Mouse (Mus musculus) layer of hippocampus, adult 18-20 months (tissue): ENCODE results near the gene Dirc2. TPM values are rescaled to one million over a fixed set of nuclear protein-coding genes. Genes with fewer than 3 reads are reported as not detected.

Experiments
- DNase-seq, 2 experiments: peaks; one replicate each; pipeline ENCODE4 v3.0.0; 2022; ENCODE audit warnings: low spot score in 2 of 2
- total RNA-seq, 2 experiments: library from RNA; stranded (reverse); gene quantifications; 2 replicates each; pipeline ENCODE4 v1.2.3; 2021

Dirc2 gene
- total RNA-seq, 2 experiments from 2014 or later: 66.5 to 67.3 TPM

DNA sequence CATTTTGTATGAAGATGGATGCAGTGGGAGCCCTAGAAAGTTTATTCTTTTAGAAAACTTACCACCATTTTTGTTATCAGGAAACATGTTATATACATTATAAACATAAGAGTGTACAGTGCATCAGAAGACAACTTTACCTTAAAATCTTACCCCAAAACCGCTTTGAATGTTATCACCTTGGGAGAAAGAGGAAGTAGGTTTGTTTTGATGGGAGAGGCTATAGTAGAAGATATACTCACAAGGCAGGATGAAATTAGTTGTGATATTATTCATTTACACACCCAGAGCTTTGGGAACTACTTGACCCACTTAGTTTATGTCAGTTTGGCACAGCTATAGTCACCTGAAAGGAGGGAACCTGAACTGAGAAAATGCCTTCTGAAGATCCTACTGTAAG lies 6.7 kb upstream of the Dirc2 start:
- no peak for DNase-seq

DNA sequence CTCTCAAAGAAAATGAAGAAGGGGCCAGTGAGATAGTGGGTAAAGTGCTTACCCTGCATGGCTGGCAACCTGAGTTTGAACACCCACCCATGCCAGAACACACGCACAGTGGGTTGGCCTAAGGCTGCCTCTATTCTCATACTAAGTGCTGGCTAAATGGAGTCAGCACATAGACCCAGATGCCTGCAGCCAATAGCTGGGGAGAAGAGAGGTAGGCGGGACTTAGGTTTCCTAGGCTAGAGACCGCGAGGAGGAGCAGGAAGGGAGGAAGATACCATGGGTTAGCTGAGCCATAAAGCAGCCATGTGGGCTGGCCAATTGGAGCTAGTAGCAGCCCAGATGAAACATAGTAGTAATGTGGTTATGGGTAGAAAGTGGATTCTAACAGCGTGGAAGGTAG lies 3.4 kb upstream of the Dirc2 start:
- no peak for DNase-seq

GRCm38 (mm10) chr16:35771606-35772005 lies 2.5 kb upstream of the Dirc2 start:
- no peak for DNase-seq

- DNase-seq: no peak
Measured at GRCm38 (mm10) chr16:35771141-35771540, 2.0 kb upstream of the Dirc2 start.

DNA sequence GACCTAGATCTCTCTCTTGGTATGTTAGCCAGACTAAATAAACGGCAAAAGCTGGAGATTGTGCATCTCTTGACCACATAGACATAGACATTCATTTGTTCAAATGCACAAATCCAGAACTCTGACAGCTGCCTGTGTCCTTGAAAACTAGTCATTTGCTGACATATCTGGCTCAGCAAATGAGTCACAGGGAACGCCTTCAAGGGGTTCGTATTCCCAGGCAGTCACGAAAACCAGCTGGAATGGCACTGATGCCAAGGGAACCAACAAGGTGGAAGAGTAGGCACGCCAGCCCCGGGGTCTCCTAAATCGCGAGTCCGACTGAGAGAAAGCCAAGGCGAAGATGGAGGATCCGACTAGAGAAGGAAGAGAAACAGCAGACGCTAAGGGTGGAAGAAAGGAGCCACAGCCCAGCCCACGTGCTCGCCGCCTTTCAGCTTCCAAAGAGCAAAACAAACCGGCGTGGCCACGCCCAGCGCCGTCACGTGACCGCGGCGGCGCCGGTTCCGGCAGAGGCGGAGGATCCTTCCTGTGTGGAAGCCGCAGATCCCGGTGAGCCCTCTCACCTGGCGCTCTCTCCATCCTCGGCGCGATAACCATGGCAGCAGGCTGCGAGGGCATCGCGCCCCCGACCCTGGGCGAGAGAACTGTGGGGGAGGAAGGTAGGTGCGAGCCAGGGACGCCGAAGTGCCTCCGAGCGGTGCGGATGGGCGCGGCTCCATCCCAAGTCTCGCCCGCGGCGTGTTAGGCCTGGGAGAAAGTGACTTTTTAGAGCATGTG lies 912 bp upstream of the Dirc2 start, which contains the start of gene Hspbap1:
TSS of gene Hspbap1 (plus strand) at position 498 of the 780 bp plus-strand sequence.
- peak; percentile 86 to 96 for DNase-seq

- no peak for DNase-seq
Measured at GRCm38 (mm10) chr16:35768469-35768784, 729 bp downstream of the Dirc2 start.

DNA sequence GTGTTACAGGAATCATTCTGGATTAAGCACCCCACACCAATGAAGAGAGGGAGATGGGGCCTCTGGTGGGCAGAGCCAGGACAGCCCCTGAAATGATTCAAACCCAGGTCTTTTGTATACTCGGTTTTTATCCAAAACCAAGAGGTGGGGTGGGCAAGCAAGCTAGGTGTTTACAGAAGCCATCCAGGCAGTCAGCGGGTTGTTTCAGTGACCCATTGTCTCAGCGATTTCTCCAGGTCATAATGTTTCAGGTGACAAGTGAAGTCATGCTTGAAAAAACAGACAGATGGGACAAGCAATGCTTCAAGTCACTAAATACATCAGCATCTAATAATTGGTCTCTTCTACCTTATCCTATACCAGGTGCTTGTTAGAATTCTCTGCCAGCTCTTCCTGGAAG lies 2.8 kb downstream of the Dirc2 start:
- DNase-seq: no peak

DNA sequence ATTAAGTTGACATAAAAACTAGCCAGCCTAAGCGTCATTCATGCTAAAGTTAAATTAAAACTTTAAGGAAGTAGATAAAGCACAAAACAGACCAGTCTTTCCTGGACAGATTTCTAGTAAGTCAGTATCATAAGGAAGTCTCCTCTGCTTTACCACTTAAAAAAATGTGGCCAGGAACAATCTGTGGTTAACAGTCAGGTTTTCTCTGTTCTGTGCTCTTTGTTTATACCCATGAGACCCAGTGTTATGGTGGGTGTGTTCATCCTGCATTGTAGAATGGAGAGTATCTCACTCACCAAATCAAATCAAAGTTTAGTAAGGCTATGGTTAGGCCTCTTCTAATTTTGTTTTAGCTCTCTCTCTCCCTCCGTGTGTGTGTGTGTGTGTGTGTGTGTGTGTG lies 3.7 kb downstream of the Dirc2 start:
- DNase-seq: no peak

DNA sequence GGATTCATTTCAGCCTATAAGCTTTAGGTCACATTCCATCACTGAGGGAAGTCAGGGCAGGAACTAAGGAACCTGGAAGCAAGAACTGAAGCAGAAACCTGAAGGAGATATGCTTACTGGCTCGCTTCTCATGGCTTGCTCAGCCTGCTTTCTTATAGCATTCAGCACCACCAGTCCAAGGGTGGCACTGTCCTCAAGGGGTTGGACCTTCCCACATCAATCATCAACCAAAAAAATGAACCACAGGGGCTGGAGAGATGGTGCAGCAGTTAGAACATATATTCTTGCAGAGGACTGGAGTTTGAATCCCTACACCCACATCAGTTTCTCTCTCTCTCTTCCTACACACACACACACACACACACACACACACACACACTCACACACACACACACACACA lies 4.2 kb downstream of the Dirc2 start:
- no peak for DNase-seq

DNA sequence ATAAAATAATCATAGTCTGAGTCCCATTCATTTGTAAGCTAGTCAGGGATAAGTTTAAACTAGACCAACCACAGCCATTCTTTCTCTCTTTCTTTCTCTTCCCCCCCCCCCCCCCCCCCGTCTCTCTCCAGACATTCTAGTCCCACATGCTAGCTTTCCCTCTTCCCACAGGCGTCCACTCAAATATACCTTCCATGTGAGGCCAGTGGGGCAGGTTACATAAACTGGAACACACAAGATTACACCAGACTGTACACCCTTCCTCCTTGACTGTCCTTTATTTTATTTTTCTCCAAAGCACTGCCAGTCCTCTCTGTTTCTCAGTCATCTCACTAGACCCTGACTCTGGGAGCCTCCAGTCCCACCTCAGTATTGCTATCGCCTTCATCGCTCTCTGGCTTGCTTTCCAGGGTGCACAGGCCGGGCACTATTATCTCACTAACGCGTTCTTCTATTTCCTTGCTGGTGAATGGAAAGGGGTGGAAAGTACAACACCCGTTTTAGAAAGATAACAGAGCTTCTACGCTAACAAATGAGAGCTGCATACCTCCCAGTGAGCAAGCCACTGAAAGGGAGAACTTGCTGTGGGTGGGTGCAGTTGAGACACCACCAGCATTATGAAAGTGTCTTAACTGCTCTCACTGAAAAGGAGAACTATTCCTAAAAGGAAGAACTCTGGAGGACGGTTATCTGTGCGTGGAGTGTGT lies 5.4 kb downstream of the Dirc2 start:
- no peak for DNase-seq

DNA sequence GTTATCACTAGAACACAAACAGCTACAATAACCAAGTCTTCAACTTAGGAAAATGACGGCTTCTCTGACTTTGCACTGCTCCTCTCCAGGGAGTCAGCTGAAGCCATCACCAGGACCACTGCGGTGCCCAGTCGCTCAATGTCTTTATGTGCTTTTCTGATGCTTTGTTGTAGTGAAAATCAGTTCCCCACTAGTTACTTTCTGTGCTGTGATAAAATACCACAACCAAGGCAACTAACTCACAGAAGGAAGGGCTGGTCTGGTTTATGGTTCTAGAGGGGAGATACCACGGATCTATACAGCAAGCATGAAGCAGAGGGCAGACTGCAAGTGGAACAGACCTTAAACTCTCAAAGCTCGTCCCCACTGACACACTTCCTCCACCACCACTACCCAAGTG lies 9.8 kb downstream of the Dirc2 start:
- DNase-seq: no peak

DNA sequence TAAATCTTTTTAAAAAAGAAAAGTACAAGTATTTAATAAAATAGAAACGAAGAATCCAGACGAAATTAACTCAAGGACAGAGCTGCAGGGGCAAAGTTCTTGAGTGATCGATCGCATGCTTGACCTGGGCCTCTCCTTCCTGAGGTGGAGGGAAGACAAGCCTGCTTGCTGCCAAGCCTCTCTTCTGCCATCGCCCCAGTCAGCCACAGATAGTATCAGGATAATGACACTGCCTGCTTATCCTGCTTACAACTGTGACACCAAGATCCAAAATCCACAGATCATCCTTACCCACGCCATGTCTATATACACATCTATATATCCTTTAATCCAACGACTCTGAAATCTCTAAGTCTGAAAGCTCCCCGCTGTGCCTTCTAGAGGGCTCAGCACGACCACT lies 12.5 kb downstream of the Dirc2 start:
- DNase-seq: no peak

GRCm38 (mm10) chr16:35755502-35756334 lies 13.4 kb downstream of the Dirc2 start:
- no peak for DNase-seq

GRCm38 (mm10) chr16:35753926-35754325 lies 15.2 kb downstream of the Dirc2 start:
- DNase-seq: no peak

DNA sequence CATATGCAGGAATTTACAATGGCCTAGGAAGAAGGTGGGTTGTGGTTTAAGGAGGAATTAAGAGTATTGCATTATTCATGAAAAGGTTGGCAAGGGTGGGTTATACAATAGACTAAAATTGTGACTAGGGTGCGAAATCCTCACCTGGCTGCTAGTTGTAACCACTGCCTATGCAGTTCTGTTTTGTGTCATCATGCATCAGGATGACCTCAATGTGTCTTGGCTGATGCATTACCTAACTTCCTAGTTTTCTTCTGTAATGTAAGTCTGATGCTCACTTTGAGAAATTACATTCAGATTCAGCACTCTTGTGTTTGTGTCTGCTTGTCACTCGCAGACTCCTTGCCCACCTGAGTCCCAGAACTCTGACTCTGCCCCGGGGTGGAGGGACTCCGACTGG lies 17.3 kb downstream of the Dirc2 start:
- DNase-seq: no peak

GRCm38 (mm10) chr16:35749385-35749784 lies 19.8 kb downstream of the Dirc2 start:
- DNase-seq: no peak

DNA sequence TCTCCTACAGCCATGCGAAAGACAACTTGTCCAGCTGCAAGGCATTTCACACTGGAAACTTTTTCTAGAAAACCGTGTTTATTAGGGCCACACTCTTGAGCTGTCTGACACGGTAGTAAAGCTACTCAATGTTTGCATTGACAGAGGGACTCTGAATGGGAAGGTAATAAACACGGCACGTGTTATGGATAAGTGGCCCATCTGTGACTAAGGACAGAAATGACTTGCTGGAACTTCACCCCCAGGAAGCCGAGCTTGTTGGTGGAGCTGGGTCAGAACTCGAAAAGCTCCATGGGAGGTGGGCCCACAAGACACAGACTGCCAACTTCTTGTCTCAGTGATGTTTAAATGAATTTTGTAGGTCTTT lies 20.9 kb downstream of the Dirc2 start:
- no peak for DNase-seq

GRCm38 (mm10) chr16:35747417-35748236 lies 21.5 kb downstream of the Dirc2 start:
- DNase-seq: no peak

- no peak for DNase-seq
Measured at GRCm38 (mm10) chr16:35742251-35742937, 26.8 kb downstream of the Dirc2 start.

GRCm38 (mm10) chr16:35741621-35742020 lies 27.5 kb downstream of the Dirc2 start:
- DNase-seq: no peak

GRCm38 (mm10) chr16:35740943-35741342 lies 28.2 kb downstream of the Dirc2 start:
- peak in 1 of 2 experiments; percentile 21 for DNase-seq
